ENCODE assay signal across 12 mouse cellular contexts in the genomic region with DNA sequence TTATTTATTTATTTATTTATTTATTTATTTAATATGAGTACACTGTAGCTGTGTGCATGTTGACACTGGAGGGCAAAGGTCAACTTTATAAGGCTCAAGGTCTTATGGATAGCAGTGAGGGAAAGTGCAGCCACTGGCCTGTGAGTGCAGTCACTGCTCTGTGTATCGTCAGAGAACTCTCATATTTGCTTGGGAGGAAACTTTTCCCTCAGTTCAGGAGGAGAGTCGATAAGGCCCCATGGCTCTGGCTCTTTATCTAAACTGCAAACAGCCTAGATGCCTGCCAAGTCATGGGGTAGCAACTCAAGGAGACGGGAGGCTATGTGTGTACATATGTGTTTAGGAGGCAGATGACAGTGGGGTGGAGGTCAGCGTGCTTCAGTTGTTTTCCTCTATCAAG. TPM values are rescaled to one million over a fixed set of nuclear protein-coding genes. Genes with fewer than 3 reads are reported as not detected.
DNase-seq lines count a peak whose midpoint lies in the region; ATAC-seq and TF ChIP-seq lines count a peak whose summit lies in the region.
"Had no signal": no experiment of that assay in that cellular context is flagged by ENCODE, and none has a peak within 500 bp of the region (broad histone marks: within the 10 kb centered on the region; RNA-seq: fewer than 3 reads in every experiment).

No protein-coding gene starts in this region.

- DNase-seq in lung, adult 2 months, result no peak
- DNase-seq in c-Kit-positive CD71-positive TER-119-negative erythroid progenitor cells, embryonic 14.5 days (ENCODE audit: low read depth), result peak; percentile 50
- peak; percentile 85 for DNase-seq in liver
- peak; percentile 50 to 70 for DNase-seq in spleen, postnatal 36 days (ENCODE audit: low spot score in 2 of 2)
- DNase-seq in thymus, postnatal 36 days, result no peak
- DNase-seq in left cerebral cortex, adult 18-20 months (ENCODE audit: low spot score in 2 of 2), result no peak
- DNase-seq: kidney, adult 18-20 months; right cerebral cortex, postnatal 14 days; thymus, adult 2 months had no signal

- TF ChIP-seq CTCF in lung, adult 2 months (IDR thresholded peaks at IDR 0.05; ENCODE audit: insufficient read depth, low read length), result no peak

- no peak overlapping the region for H3K4me2 ChIP-seq in lung, embryonic 15.5 days
- H3K4me2 ChIP-seq: neural tube, embryonic 12.5 days had no signal

- H3K4me1 ChIP-seq in lung, embryonic 15.5 days, result no peaks in the 10 kb centered on the region
- 0 out of 2 replicates have a peak, but pooled peaks cover 2% of the 10 kb centered on the region for H3K4me1 ChIP-seq in lung, adult 2 months (ENCODE audit: control insufficient read depth, insufficient read depth, low read length)
- H3K4me1 ChIP-seq: midbrain, embryonic 10.5 days; neural tube, embryonic 12.5 days had no signal

- no peaks in the 10 kb centered on the region for H3K27me3 ChIP-seq in lung, embryonic 15.5 days
- H3K27me3 ChIP-seq: neural tube, embryonic 12.5 days had no signal

- no peak overlapping the region for H3K4me3 ChIP-seq in lung, embryonic 15.5 days
- H3K4me3 ChIP-seq in lung, adult 2 months (replicated peaks; ENCODE audit: extremely low read depth, low read depth, low read length), result no peak overlapping the region
- H3K4me3 ChIP-seq: midbrain, embryonic 10.5 days; neural tube, embryonic 12.5 days had no signal

- 46% methylated on average over 4 of the region's 4 CpGs for WGBS in lung, embryonic 15.5 days
- WGBS in lung, adult 2 months, result 68% methylated on average over 4 of the region's 4 CpGs

- H3K36me3 ChIP-seq in lung, embryonic 15.5 days, result no peaks in the 10 kb centered on the region
- H3K36me3 ChIP-seq: midbrain, embryonic 10.5 days; neural tube, embryonic 12.5 days had no signal

- ATAC-seq in lung, embryonic 15.5 days (ENCODE audit: borderline replicate concordance, extremely low read depth, low FRiP score, low TSS enrichment), result peak; percentile 42; the same call in 1 of the 2 replicates

- TF ChIP-seq POLR2A in lung, adult 2 months (IDR thresholded peaks at IDR 0.05; ENCODE audit: borderline replicate concordance, extremely low read depth, low read depth, low read length), result no peak

- no peak overlapping the region for H3K9ac ChIP-seq in lung, embryonic 15.5 days
- H3K9ac ChIP-seq: neural tube, embryonic 12.5 days had no signal

- peak overlapping the region; percentile 5; the same call in 1 of the 2 replicates for H3K27ac ChIP-seq in lung, embryonic 15.5 days
- H3K27ac ChIP-seq: midbrain, embryonic 10.5 days; neural tube, embryonic 12.5 days had no signal

- no peaks in the 10 kb centered on the region for H3K9me3 ChIP-seq in lung, embryonic 15.5 days
- H3K9me3 ChIP-seq: midbrain, embryonic 10.5 days; neural tube, embryonic 12.5 days had no signal

RNA-seq across cellular contexts. Expression of a gene that starts 46.6 kb away (rescaled TPM):
- polyA plus RNA-seq in lung, embryonic 15.5 days (2015; fragmentation: Nextera tagmentation; extraction: Ambion mirVana), result 6.5 and 6.8 TPM in 2 replicates
- polyA plus RNA-seq in lung, adult 2 months (2012; rRNA removed), result 24.6 and 28.8 TPM in 2 replicates
- total RNA-seq in left cerebral cortex, adult 18-20 months (2021), result 10 to 100 TPM; 41.9 to 46.4 TPM

RNA-seq across cellular contexts. Expression of a gene that starts 56.6 kb away (rescaled TPM):
- 73.5 and 74.4 TPM in 2 replicates for polyA plus RNA-seq in lung, embryonic 15.5 days (2015; fragmentation: Nextera tagmentation; extraction: Ambion mirVana)
- 86.2 and 98.0 TPM in 2 replicates for polyA plus RNA-seq in lung, adult 2 months (2012; rRNA removed)
- total RNA-seq in left cerebral cortex, adult 18-20 months (2021), result 10 to 100 TPM; 27.3 to 27.7 TPM

RNA-seq across cellular contexts. Expression of a gene that starts 58.6 kb away (rescaled TPM):
- 17.7 and 18.5 TPM in 2 replicates for polyA plus RNA-seq in lung, embryonic 15.5 days (2015; fragmentation: Nextera tagmentation; extraction: Ambion mirVana)
- polyA plus RNA-seq in lung, adult 2 months (2012; rRNA removed), result 52.7 and 62.6 TPM in 2 replicates
- 10 to 100 TPM; 68.0 to 79.3 TPM for total RNA-seq in left cerebral cortex, adult 18-20 months (2021)

Comparison
In these comparisons a context has a peak if more than half of its experiments do, and no peak if none do; other contexts are left out.
1. DNase-seq: peak in c-Kit-positive CD71-positive TER-119-negative erythroid progenitor cells, embryonic 14.5 days (single experiment), liver (single experiment) and spleen, postnatal 36 days (2 of 2); none in lung, adult 2 months (single experiment), thymus, postnatal 36 days (0 of 2) and left cerebral cortex, adult 18-20 months (0 of 2).